8 mouse cellular contexts compared by ENCODE assay signal in the genomic region with DNA sequence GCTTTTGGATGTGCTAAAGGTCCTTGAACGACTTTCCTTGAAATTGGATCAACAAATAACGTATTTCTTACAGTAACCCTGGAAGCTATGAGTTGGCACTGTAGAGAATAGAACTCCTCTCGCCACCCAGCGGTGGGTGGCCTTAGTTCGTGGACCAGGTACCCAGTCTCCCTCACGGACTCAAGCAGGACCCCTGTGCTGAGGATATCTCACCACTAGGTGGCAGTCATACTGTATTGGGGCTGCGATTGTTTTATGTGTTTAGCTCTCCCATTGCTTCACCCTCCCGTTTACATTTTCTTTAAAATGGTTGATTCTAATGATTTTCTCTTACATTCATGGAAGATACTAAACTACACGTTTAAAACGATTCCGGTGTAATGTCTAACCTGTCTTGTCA. TPM values are rescaled to one million over a fixed set of nuclear protein-coding genes. Genes with fewer than 3 reads are reported as not detected.
DNase-seq lines count a peak whose midpoint lies in the region; ATAC-seq and TF ChIP-seq lines count a peak whose summit lies in the region.

No protein-coding gene starts in this region.

- H3K9ac ChIP-seq in lung, embryonic 15.5 days: no peak overlapping the region

- H3K4me3 ChIP-seq in G1E (ENCODE audit: low read depth, low read length): no peak overlapping the region
- H3K4me3 ChIP-seq in lung, embryonic 15.5 days: no peak overlapping the region

- H3K9me3 ChIP-seq in G1E (replicated peaks): peaks cover 3% of the 10 kb centered on the region; the same call in 1 of the 2 replicates
- H3K9me3 ChIP-seq in lung, embryonic 15.5 days: no peaks in the 10 kb centered on the region

- no peak overlapping the region for H3K4me2 ChIP-seq in lung, embryonic 15.5 days

- H3K27ac ChIP-seq in lung, embryonic 15.5 days: no peak overlapping the region

- TF ChIP-seq CTCF in G1E (IDR thresholded peaks at IDR 0.05; ENCODE audit: low read depth, low read length): peak; percentile 93

- WGBS in lung, embryonic 15.5 days: 13% methylated on average over 11 of the region's 11 CpGs

- peaks cover 22% of the 10 kb centered on the region for H3K4me1 ChIP-seq in G1E (ENCODE audit: insufficient read depth, low read depth, low read length)
- H3K4me1 ChIP-seq in lung, embryonic 15.5 days: 0 out of 2 replicates have a peak, but pooled peaks cover 4% of the 10 kb centered on the region

- DNase-seq in G1E (ENCODE audit: low spot score): peak; percentile 74
- DNase-seq in cerebellum, adult 18-20 months: peak; percentile 88 to 89
- peak; percentile 92 for DNase-seq in forelimb bud, embryonic 11.5 days (ENCODE audit: low read depth, low spot score)
- peak; percentile 92 for DNase-seq in heart, postnatal 4 days
- peak; percentile 63 to 84 for DNase-seq in layer of hippocampus, adult 8-10 months (ENCODE audit: low spot score in 2 of 2)
- peak; percentile 70 for DNase-seq in ovary, postnatal 14 days (ENCODE audit: low spot score)
- DNase-seq in thymus, postnatal 10 days (ENCODE audit: low spot score in 2 of 2): peak; percentile 83 to 91

- H3K36me3 ChIP-seq in G1E (replicated peaks): no peaks in the 10 kb centered on the region
- no peaks in the 10 kb centered on the region for H3K36me3 ChIP-seq in lung, embryonic 15.5 days

- peaks cover 10% of the 10 kb centered on the region; the same call in 1 of the 2 replicates for H3K27me3 ChIP-seq in G1E (ENCODE audit: insufficient read depth, low read length)
- no peaks in the 10 kb centered on the region for H3K27me3 ChIP-seq in lung, embryonic 15.5 days

- peak; percentile 96 for ATAC-seq in G1E (ENCODE audit: extremely low read depth, insufficient number of reproducible peaks, low FRiP score, poor library complexity, severe bottlenecking)
- peak; percentile 81 for ATAC-seq in lung, embryonic 15.5 days (ENCODE audit: borderline replicate concordance, extremely low read depth, low FRiP score, low TSS enrichment)

RNA-seq across cellular contexts. Expression of a gene that starts 9.8 kb away (rescaled TPM):
- 288 and 301 TPM in 2 replicates for total RNA-seq in G1E (2014; fragmentation: Nextera tagmentation)
- total RNA-seq in G1E (2017): 438 and 441 TPM in 2 replicates
- 14.3 and 37.2 TPM in 2 replicates for polyA plus RNA-seq in G1E (2012)
- total RNA-seq in heart, postnatal 4 days (2021): 1 to 10 TPM; 7.6 to 7.8 TPM
- 1 to 10 TPM; 5.3 to 8.4 (median 7.6) TPM for total RNA-seq in layer of hippocampus, adult 8-10 months (2022)
- 6.3 and 7.3 TPM in 2 replicates for polyA plus RNA-seq in lung, embryonic 15.5 days (2015; fragmentation: Nextera tagmentation; extraction: Ambion mirVana)

Comparison
In these comparisons a context has a peak if more than half of its experiments do, and no peak if none do; other contexts are left out.
1. RNA of a gene that starts 9.8 kb away (total RNA-seq): 288 to 441 TPM in G1E; 5.3 to 8.4 TPM in layer of hippocampus, adult 8-10 months and 7.6 to 7.8 TPM in heart, postnatal 4 days; every median in the first group is over 10 times any median in the second.
2. Peak in every context shown above with its lines, with median percentiles within 50 percentile points of each other: DNase-seq.